Mouse (Mus musculus) liver, embryonic 14.5 days (tissue): ENCODE data around the gene Vmn1r63. TPM values are rescaled to one million over a fixed set of nuclear protein-coding genes. Genes with fewer than 3 reads are reported as not detected.
"Not testable (repeated sequence)": the region's sequence is repeated elsewhere in the genome, so short reads cannot be mapped to it uniquely, and the experiment has no call there.

Source experiments
- ATAC-seq: fragments of 200-750 bp; cut with Nextera tagmentation; 2 replicates; pipeline ENCODE4 v1.8.0; 2017; ENCODE audit warnings: moderate number of reproducible peaks, mild to moderate bottlenecking, moderate library complexity; ENCODE audit not compliant: insufficient read depth
- DNase-seq, 3 experiments: peaks; one replicate each; pipeline ENCODE4 v3.0.0-alpha.2; 2012 to 2013; ENCODE audit warnings: low read depth in 3 of 3, low spot score in 3 of 3
- H3K27ac ChIP-seq: fragments of 300-500 bp; sonication (generic); 2 replicates; pipeline ENCODE4 v1.5.1; 2014; ENCODE audit warnings: moderate library complexity, mild to moderate bottlenecking, control low read depth, inconsistent platforms
- H3K27me3 ChIP-seq: fragments of 300-500 bp; sonication (generic); 2 replicates; pipeline ENCODE4 v1.6.1; 2014; ENCODE audit warnings: mild to moderate bottlenecking, low read length, moderate library complexity; ENCODE audit not compliant: control insufficient read depth, insufficient read depth
- H3K36me3 ChIP-seq: fragments of 300-500 bp; sonication (generic); replicated peaks from 2 replicates; pipeline ENCODE4 v1.6.1; 2014; ENCODE audit warnings: low read depth; ENCODE audit not compliant: control insufficient read depth, insufficient read depth
- H3K4me1 ChIP-seq, 2 experiments: fragments of 200-500 bp in 1 of 2; fragments of 300-500 bp in 1 of 2; sonication (generic) in 1 of 2; replicated peaks; 2 replicates each; pipeline ENCODE4 v1.6.1; 2012 to 2014; ENCODE audit warnings: antibody characterized with exemption in 1 of 2, inconsistent platforms in 1 of 2, low read length in 1 of 2; ENCODE audit not compliant: control insufficient read depth in 2 of 2, insufficient read depth in 2 of 2
- H3K4me2 ChIP-seq: fragments of 300-500 bp; sonication (generic); 2 replicates; pipeline ENCODE4 v1.6.1; 2014; ENCODE audit warnings: low read depth, mild to moderate bottlenecking, control low read depth, moderate library complexity
- H3K4me3 ChIP-seq, 2 experiments: fragments of 200-500 bp in 1 of 2; fragments of 300-500 bp in 1 of 2; sonication (generic) in 1 of 2; 2 replicates each; pipeline ENCODE4 v1.5.1; 2012 to 2014; ENCODE audit warnings: low read depth in 2 of 2, low read length in 2 of 2, mild to moderate bottlenecking in 2 of 2, control low read depth in 1 of 2, inconsistent platforms in 1 of 2, moderate library complexity in 1 of 2; ENCODE audit not compliant: insufficient read depth in 1 of 2
- H3K9ac ChIP-seq: fragments of 300-500 bp; sonication (generic); replicated peaks from 2 replicates; pipeline ENCODE4 v1.6.1; 2014; ENCODE audit warnings: mild to moderate bottlenecking, control low read depth, moderate library complexity
- H3K9me3 ChIP-seq: fragments of 300-500 bp; sonication (generic); 2 replicates; pipeline ENCODE4 v1.6.1; 2016; ENCODE audit warnings: low read length, mixed read lengths; ENCODE audit not compliant: control insufficient read depth
- WGBS: fragments of 180-500 bp; shearing (Covaris S2); extraction: QIAGEN DNeasy Blood & Tissue Kit; methylation state at CpG from one replicate; pipeline ENCODE4 v1.1.7; 2014; ENCODE audit not compliant: insufficient replicate concordance; 5-methylcytosine and 5-hydroxymethylcytosine counted together
- polyA plus RNA-seq, 2 experiments: library from polyadenylated mRNA; depleted of rRNA in 1 of 2; stranded (reverse) in 1 of 2; unstranded in 1 of 2; fragments of >200 nt; fragmentation: Nextera tagmentation in 1 of 2; extraction: Ambion mirVana in 1 of 2; gene quantifications; 2 replicates each; pipeline versions ENCODE4 v1.2.1 to v1.2.3; 2012 to 2014

The Vmn1r63 gene
- not detected in 2 replicates for polyA plus RNA-seq (2012; rRNA removed)
- not detected in 2 replicates for polyA plus RNA-seq (2014; fragmentation: Nextera tagmentation; extraction: Ambion mirVana)

DNA sequence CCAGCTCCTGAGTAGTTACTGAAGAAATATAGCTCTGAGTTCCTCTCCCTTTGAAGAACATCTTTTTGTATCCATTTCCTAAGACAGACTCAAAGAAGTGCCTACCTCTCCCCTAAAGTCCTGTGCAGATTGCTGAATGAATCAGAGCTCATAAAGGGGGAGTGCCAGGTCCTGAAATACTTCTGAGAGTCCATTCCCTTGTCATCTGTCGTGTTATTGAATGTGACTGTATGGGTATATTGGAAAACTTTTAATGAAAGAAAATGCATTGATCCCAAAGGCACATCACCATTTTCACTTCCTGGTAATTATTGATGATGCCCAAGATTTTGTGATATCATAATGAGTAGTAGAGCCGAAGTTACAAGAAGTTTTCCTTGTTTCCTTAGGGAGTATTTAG, at the start of gene Vmn1r63:
Vmn1r63 (minus strand) TSS at position 101 of the 400 bp plus-strand sequence.
- ATAC-seq, H3K4me1 ChIP-seq, H3K9me3 ChIP-seq, H3K9ac ChIP-seq, H3K4me3 ChIP-seq, DNase-seq, H3K4me2 ChIP-seq, H3K27me3 ChIP-seq, H3K36me3 ChIP-seq, H3K27ac ChIP-seq: not testable (repeated sequence)
- WGBS = no CpG with 5 or more reads among the region's 2 CpGs

Other genes with a start within 250 kb of the Vmn1r63 start
- not detected in 2 replicates for gene Vmn1r61, start 192.2 kb downstream of the Vmn1r63 start, polyA plus RNA-seq (2012; rRNA removed)
- not detected in 2 replicates for gene Vmn1r61, start 192.2 kb downstream of the Vmn1r63 start, polyA plus RNA-seq (2014; fragmentation: Nextera tagmentation; extraction: Ambion mirVana)
- not detected in 2 replicates for gene Vmn1r62, start 131.8 kb downstream of the Vmn1r63 start, polyA plus RNA-seq (2012; rRNA removed)
- not detected in 2 replicates for gene Vmn1r62, start 131.8 kb downstream of the Vmn1r63 start, polyA plus RNA-seq (2014; fragmentation: Nextera tagmentation; extraction: Ambion mirVana)
- not detected in 2 replicates for gene Vmn1r64, start 79.1 kb upstream of the Vmn1r63 start, polyA plus RNA-seq (2012; rRNA removed)
- gene Vmn1r64, start 79.1 kb upstream of the Vmn1r63 start, polyA plus RNA-seq (2014; fragmentation: Nextera tagmentation; extraction: Ambion mirVana) = not detected in 2 replicates
- gene Vmn1r65, start 205.6 kb upstream of the Vmn1r63 start, polyA plus RNA-seq (2012; rRNA removed) = not detected in 2 replicates
- not detected in 2 replicates for gene Vmn1r65, start 205.6 kb upstream of the Vmn1r63 start, polyA plus RNA-seq (2014; fragmentation: Nextera tagmentation; extraction: Ambion mirVana)
- not detected in 2 replicates for gene Nlrp4c, start 239.7 kb upstream of the Vmn1r63 start, polyA plus RNA-seq (2012; rRNA removed)
- gene Nlrp4c, start 239.7 kb upstream of the Vmn1r63 start, polyA plus RNA-seq (2014; fragmentation: Nextera tagmentation; extraction: Ambion mirVana) = not detected in 2 replicates